Mouse (Mus musculus): Measurements from ENCODE around the gene Proz. TPM values are rescaled to one million over a fixed set of nuclear protein-coding genes. Genes with fewer than 3 reads are reported as not detected.
"Not testable (repeated sequence)": the region's sequence is repeated elsewhere in the genome, so short reads cannot be mapped to it uniquely, and the experiment has no call there.

Gene Proz
- total and polyA plus RNA-seq, 3 experiments, result not detected

- intact Hi-C loops (cut with DNase I), result no loop called here
- TF ChIP-seq EP300 (IDR thresholded peaks at IDR 0.05; ENCODE audit: insufficient read depth, low read depth, low read length), result no peak
- TF ChIP-seq POLR2A (IDR thresholded peaks at IDR 0.05; ENCODE audit: insufficient read depth, low read depth, low read length), result no peak
- TF ChIP-seq CTCF (IDR thresholded peaks at IDR 0.05), result no peak
- no peaks in the 10 kb centered on the region for H3K79me2 ChIP-seq (replicated peaks; ENCODE audit: control insufficient read depth, insufficient read depth, low read length)
- no peaks in the 10 kb centered on the region for H3K4me1 ChIP-seq (ENCODE audit: control insufficient read depth, insufficient read depth, low read length)
- no peaks in the 10 kb centered on the region for H3K36me3 ChIP-seq (ENCODE audit: control insufficient read depth, insufficient read depth, low read length)
- no peak overlapping the region for H3K4me3 ChIP-seq
- no peaks in the 10 kb centered on the region for H3K27me3 ChIP-seq (ENCODE audit: control insufficient read depth, insufficient read depth, low read length)
- 81% methylated on average over 10 of the region's 10 CpGs for WGBS
- no peak overlapping the region for H3K9ac ChIP-seq (ENCODE audit: low read depth, low read length)
- H3K27ac ChIP-seq, result no peak overlapping the region
- DNase-seq, result no peak
Observed at GRCm38 (mm10) chr8:13050550-13050949, 10.2 kb upstream of the Proz start.

DNA sequence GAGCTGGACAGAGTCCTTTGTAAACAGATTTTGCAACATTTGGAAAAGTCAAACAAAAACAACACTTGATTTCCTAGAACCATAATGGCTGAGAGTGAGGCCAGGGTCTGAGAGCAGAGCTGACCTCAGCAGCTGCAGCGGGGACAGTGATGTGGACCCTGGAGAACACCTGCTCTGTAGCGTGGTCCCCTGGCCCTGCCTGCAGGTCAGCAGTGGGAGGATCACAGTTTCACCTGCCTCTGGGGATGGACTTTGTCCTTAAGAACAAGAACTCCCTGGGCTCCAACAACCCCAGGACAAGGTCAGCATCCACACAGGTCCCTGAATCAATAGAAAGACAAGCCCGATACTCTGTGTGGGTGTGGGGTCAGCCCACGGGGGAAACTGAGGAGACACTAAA, 3.4 kb upstream of the Proz start:
- DNase-seq, result no peak
- no peaks in the 10 kb centered on the region for H3K36me3 ChIP-seq (ENCODE audit: control insufficient read depth, insufficient read depth, low read length)
- no peak overlapping the region for H3K4me3 ChIP-seq
- H3K79me2 ChIP-seq (replicated peaks; ENCODE audit: control insufficient read depth, insufficient read depth, low read length), result no peaks in the 10 kb centered on the region
- no peak for TF ChIP-seq EP300 (IDR thresholded peaks at IDR 0.05; ENCODE audit: insufficient read depth, low read depth, low read length)
- no peak for TF ChIP-seq POLR2A (IDR thresholded peaks at IDR 0.05; ENCODE audit: insufficient read depth, low read depth, low read length)
- no peak for TF ChIP-seq CTCF (IDR thresholded peaks at IDR 0.05)
- H3K27me3 ChIP-seq (ENCODE audit: control insufficient read depth, insufficient read depth, low read length), result no peaks in the 10 kb centered on the region
- intact Hi-C loops (cut with DNase I), result no loop called here
- no peak overlapping the region for H3K27ac ChIP-seq
- 89% methylated on average over 4 of the region's 4 CpGs for WGBS
- no peaks in the 10 kb centered on the region for H3K4me1 ChIP-seq (ENCODE audit: control insufficient read depth, insufficient read depth, low read length)
- no peak overlapping the region for H3K9ac ChIP-seq (ENCODE audit: low read depth, low read length)

DNA sequence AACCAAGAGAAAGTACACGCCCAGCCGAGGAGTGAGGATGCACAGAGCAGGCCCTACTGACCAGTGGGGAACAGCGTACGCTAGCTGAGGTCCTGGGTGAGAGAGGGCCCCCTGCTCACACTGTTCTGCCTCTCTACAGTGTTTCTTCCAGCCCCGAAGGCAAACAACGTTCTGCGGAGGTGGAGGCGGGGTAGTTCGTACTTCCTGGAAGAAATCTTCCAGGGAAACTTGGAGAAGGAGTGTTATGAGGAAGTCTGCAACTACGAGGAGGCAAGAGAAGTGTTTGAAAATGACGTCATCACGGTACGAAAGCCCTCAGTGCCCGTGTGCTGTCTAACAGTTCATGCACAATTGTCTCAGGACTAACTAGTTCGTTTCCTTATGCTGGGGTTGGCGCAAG, 2.4 kb downstream of the Proz start:
- H3K79me2 ChIP-seq (replicated peaks; ENCODE audit: control insufficient read depth, insufficient read depth, low read length), result no peaks in the 10 kb centered on the region
- H3K27ac ChIP-seq, result no peak overlapping the region
- whole genome bisulfite sequencing, result 64% methylated on average over 16 of the region's 16 CpGs
- TF ChIP-seq CTCF (IDR thresholded peaks at IDR 0.05) (no peak), EP300 (IDR thresholded peaks at IDR 0.05; ENCODE audit: insufficient read depth, low read depth, low read length) (no peak), POLR2A (IDR thresholded peaks at IDR 0.05; ENCODE audit: insufficient read depth, low read depth, low read length) (no peak)
- H3K27me3 ChIP-seq (ENCODE audit: control insufficient read depth, insufficient read depth, low read length), result no peaks in the 10 kb centered on the region
- no peak for DNase-seq
- no peaks in the 10 kb centered on the region for H3K36me3 ChIP-seq (ENCODE audit: control insufficient read depth, insufficient read depth, low read length)
- H3K4me1 ChIP-seq (ENCODE audit: control insufficient read depth, insufficient read depth, low read length), result no peaks in the 10 kb centered on the region
- no peak overlapping the region for H3K9ac ChIP-seq (ENCODE audit: low read depth, low read length)
- no peak overlapping the region for H3K4me3 ChIP-seq
- intact Hi-C loops (cut with DNase I), result no loop called here

- Histone ChIP-seq H3K9ac (ENCODE audit: low read depth, low read length) (no peak overlapping the region), H3K79me2 (replicated peaks; ENCODE audit: control insufficient read depth, insufficient read depth, low read length) (no peaks in the 10 kb centered on the region), H3K27ac (no peak overlapping the region), H3K36me3 (ENCODE audit: control insufficient read depth, insufficient read depth, low read length) (no peaks in the 10 kb centered on the region), H3K4me1 (ENCODE audit: control insufficient read depth, insufficient read depth, low read length) (no peaks in the 10 kb centered on the region), H3K4me3 (no peak overlapping the region), H3K27me3 (ENCODE audit: control insufficient read depth, insufficient read depth, low read length) (no peaks in the 10 kb centered on the region)
- 92% methylated on average over 11 of the region's 11 CpGs for WGBS
- TF ChIP-seq CTCF (IDR thresholded peaks at IDR 0.05) (no peak), POLR2A (IDR thresholded peaks at IDR 0.05; ENCODE audit: insufficient read depth, low read depth, low read length) (no peak), EP300 (IDR thresholded peaks at IDR 0.05; ENCODE audit: insufficient read depth, low read depth, low read length) (no peak)
- intact Hi-C loops (cut with DNase I), result no loop called here
- DNase-seq, result no peak
Observed at GRCm38 (mm10) chr8:13073255-13073654, 12.5 kb downstream of the Proz start.

DNA sequence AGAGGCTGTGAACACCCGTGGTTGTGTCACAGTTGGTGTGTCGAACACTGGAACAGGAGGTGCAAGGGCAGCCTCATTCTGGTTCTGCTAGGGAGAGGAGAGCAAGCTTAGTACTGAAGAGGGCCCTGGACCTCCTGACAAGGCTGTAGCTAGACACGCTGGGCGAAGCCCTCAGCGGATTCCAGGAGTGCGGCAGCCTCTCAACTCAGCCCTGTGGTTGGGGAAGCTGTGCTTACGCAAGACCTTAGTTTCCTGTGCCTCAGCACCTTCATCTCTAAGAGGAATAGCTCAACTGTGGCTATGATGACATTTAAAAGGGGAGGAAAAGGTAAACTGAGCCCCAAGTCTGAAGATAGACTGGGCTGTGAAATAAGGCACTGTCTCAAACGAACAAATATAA, 14.3 kb downstream of the Proz start:
- intact Hi-C loops (cut with DNase I), result no loop called here

GRCm38 (mm10) chr8:13075579-13075978, 14.9 kb downstream of the Proz start:
- H3K4me1 ChIP-seq (ENCODE audit: control insufficient read depth, insufficient read depth, low read length); H3K9ac ChIP-seq (ENCODE audit: low read depth, low read length); H3K79me2 ChIP-seq (replicated peaks; ENCODE audit: control insufficient read depth, insufficient read depth, low read length); intact Hi-C loops (cut with DNase I); H3K27ac ChIP-seq; H3K36me3 ChIP-seq (ENCODE audit: control insufficient read depth, insufficient read depth, low read length); DNase-seq; H3K27me3 ChIP-seq (ENCODE audit: control insufficient read depth, insufficient read depth, low read length); H3K4me3 ChIP-seq: not testable (repeated sequence)
- WGBS, result 95% methylated on average over 1 of the region's 1 CpGs

More for the DNA sequence above, 14.3 kb downstream of the Proz start:
- no peak overlapping the region for H3K27ac ChIP-seq
- DNase-seq, result no peak
- H3K4me3 ChIP-seq, result no peak overlapping the region
- H3K79me2 ChIP-seq (replicated peaks; ENCODE audit: control insufficient read depth, insufficient read depth, low read length), result no peaks in the 10 kb centered on the region
- TF ChIP-seq CTCF (IDR thresholded peaks at IDR 0.05), result no peak
- no peak for TF ChIP-seq EP300 (IDR thresholded peaks at IDR 0.05; ENCODE audit: insufficient read depth, low read depth, low read length)
- no peak for TF ChIP-seq POLR2A (IDR thresholded peaks at IDR 0.05; ENCODE audit: insufficient read depth, low read depth, low read length)
- no peak overlapping the region for H3K9ac ChIP-seq (ENCODE audit: low read depth, low read length)
- H3K27me3 ChIP-seq (ENCODE audit: control insufficient read depth, insufficient read depth, low read length), result no peaks in the 10 kb centered on the region
- 93% methylated on average over 8 of the region's 8 CpGs for WGBS
- H3K4me1 ChIP-seq (ENCODE audit: control insufficient read depth, insufficient read depth, low read length), result no peaks in the 10 kb centered on the region
- H3K36me3 ChIP-seq (ENCODE audit: control insufficient read depth, insufficient read depth, low read length), result no peaks in the 10 kb centered on the region

Measured in heart, adult 2 months (tissue).